Mouse (Mus musculus): ENCODE measurements around the gene Rasgef1b. TPM values are rescaled to one million over a fixed set of nuclear protein-coding genes. Genes with fewer than 3 reads are reported as not detected.

Rasgef1b gene
- total and polyA plus RNA-seq, 3 experiments = 0.17 to 0.26 (median 0.21) TPM

GRCm38 (mm10) chr5:99169836-99170235, 559.0 kb downstream of the Rasgef1b start:
- no peak for TF ChIP-seq RCOR1 (conservative IDR thresholded peaks at IDR 0.05; ENCODE audit: low read depth, low read length)
- TF ChIP-seq IRF4 (IDR thresholded peaks at IDR 0.05; ENCODE audit: low read depth, low read length) = no peak
- no peak for TF ChIP-seq CHD2 (IDR thresholded peaks at IDR 0.05; ENCODE audit: low read length)
- no peak for TF ChIP-seq NRF1 (IDR thresholded peaks at IDR 0.05; ENCODE audit: low read depth, low read length)
- no peak for TF ChIP-seq ZC3H11A (IDR thresholded peaks at IDR 0.05; ENCODE audit: low read depth, low read length)
- no peak for TF ChIP-seq CTCF (conservative IDR thresholded peaks at IDR 0.05 in 1 of 2, IDR thresholded peaks at IDR 0.05 in 1 of 2; ENCODE audit: low read depth in 2 of 2, low read length in 2 of 2)
- TF ChIP-seq MXI1 (IDR thresholded peaks at IDR 0.05; ENCODE audit: low read depth, low read length) = no peak
- no peak for TF ChIP-seq PAX5 (IDR thresholded peaks at IDR 0.05; ENCODE audit: low read length)
- TF ChIP-seq ETS1 (conservative IDR thresholded peaks at IDR 0.05; ENCODE audit: low read depth, low read length) = no peak
- no peak for TF ChIP-seq NELFE (IDR thresholded peaks at IDR 0.05; ENCODE audit: low read depth, low read length)
- no peak for TF ChIP-seq ZNF384 (IDR thresholded peaks at IDR 0.05; ENCODE audit: low read depth, low read length)
- TF ChIP-seq JUND (conservative IDR thresholded peaks at IDR 0.05; ENCODE audit: low read depth, low read length) = no peak
- TF ChIP-seq TBP (conservative IDR thresholded peaks at IDR 0.05; ENCODE audit: low read depth, low read length) = no peak
- TF ChIP-seq SMC3 (IDR thresholded peaks at IDR 0.05; ENCODE audit: low read depth, low read length) = no peak
- no peak for TF ChIP-seq MYC (IDR thresholded peaks at IDR 0.05; ENCODE audit: low read depth, low read length)
- TF ChIP-seq SIN3A (IDR thresholded peaks at IDR 0.05; ENCODE audit: low read length) = no peak
- no peak for TF ChIP-seq MAX (IDR thresholded peaks at IDR 0.05; ENCODE audit: low read length)
- no peak for TF ChIP-seq POLR2A (IDR thresholded peaks at IDR 0.05; ENCODE audit: low read depth, low read length)
- TF ChIP-seq ZMIZ1 (IDR thresholded peaks at IDR 0.05; ENCODE audit: low read depth, low read length) = no peak
- Histone ChIP-seq H3K4me3 (replicated peaks in 1 of 3; ENCODE audit: low read depth in 2 of 3, low read length in 2 of 3, poor library complexity in 1 of 3) (no peak overlapping the region), H3K9me3 (replicated peaks; ENCODE audit: low read length) (no peaks in the 10 kb centered on the region), H3K4me1 (ENCODE audit: control insufficient read depth in 1 of 2, insufficient read depth in 2 of 2) (no peaks in the 10 kb centered on the region), H3K27me3 (replicated peaks) (no peaks in the 10 kb centered on the region), H3K4me2 (ENCODE audit: insufficient read depth, low read depth, poor library complexity, severe bottlenecking) (no peak overlapping the region), H3K9ac (ENCODE audit: insufficient read depth, low read depth) (no peak overlapping the region), H3K27ac (ENCODE audit: insufficient read depth, low read depth) (no peak overlapping the region), H3K79me2 (replicated peaks; ENCODE audit: control insufficient read depth, extremely low read depth, insufficient read depth, poor library complexity, severe bottlenecking) (no peaks in the 10 kb centered on the region), H3K36me3 (replicated peaks in 1 of 2; ENCODE audit: control insufficient read depth in 1 of 2, insufficient read depth in 1 of 2, low read length in 1 of 2) (no peaks in the 10 kb centered on the region)
- dilution Hi-C loops (cut with MboI; ENCODE audit: extremely low pct_ligation_motif_present, extremely low pct_unique_long_range_greater_than_20kb, low sequenced_read_pairs) (no loop called here), in situ Hi-C loops (cut with MboI; ENCODE audit: low pct_ligation_motif_present, low pct_unique_long_range_greater_than_20kb, low sequenced_read_pairs) (loop anchor here (25.0 kb wide), 2 partner anchors 283 to 833 kb away; partner anchors contain the start of gene Cfap299)
- DNase-seq (ENCODE audit: extremely low read depth) = no peak

GRCm38 (mm10) chr5:99167767-99168166, 561.1 kb downstream of the Rasgef1b start:
- H3K4me3 ChIP-seq (replicated peaks in 1 of 3; ENCODE audit: low read depth in 2 of 3, low read length in 2 of 3, poor library complexity in 1 of 3) = no peak overlapping the region
- no peak for DNase-seq (ENCODE audit: extremely low read depth)
- H3K79me2 ChIP-seq (replicated peaks; ENCODE audit: control insufficient read depth, extremely low read depth, insufficient read depth, poor library complexity, severe bottlenecking) = no peaks in the 10 kb centered on the region
- no peaks in the 10 kb centered on the region for H3K4me1 ChIP-seq (ENCODE audit: control insufficient read depth in 1 of 2, insufficient read depth in 2 of 2)
- TF ChIP-seq E2F4 (IDR thresholded peaks at IDR 0.05; ENCODE audit: insufficient replicate concordance, low read depth, low read length) (no peak), BHLHE40 (IDR thresholded peaks at IDR 0.05; ENCODE audit: low read depth, low read length) (no peak), CTCF (conservative IDR thresholded peaks at IDR 0.05 in 1 of 2, IDR thresholded peaks at IDR 0.05 in 1 of 2; ENCODE audit: low read depth in 2 of 2, low read length in 2 of 2) (no peak), CHD1 (IDR thresholded peaks at IDR 0.05; ENCODE audit: low read depth, low read length) (no peak), MAFK (IDR thresholded peaks at IDR 0.05; ENCODE audit: insufficient replicate concordance, low read length) (no peak), NRF1 (IDR thresholded peaks at IDR 0.05; ENCODE audit: low read depth, low read length) (no peak), USF1 (IDR thresholded peaks at IDR 0.05; ENCODE audit: low read depth, low read length) (no peak), TCF12 (IDR thresholded peaks at IDR 0.05; ENCODE audit: low read depth, low read length) (no peak), POLR2A (IDR thresholded peaks at IDR 0.05; ENCODE audit: low read depth, low read length) (no peak), MEF2A (IDR thresholded peaks at IDR 0.05; ENCODE audit: borderline replicate concordance, low read depth, low read length) (no peak), USF2 (conservative IDR thresholded peaks at IDR 0.05; ENCODE audit: low read depth, low read length) (no peak), HCFC1 (IDR thresholded peaks at IDR 0.05; ENCODE audit: low read depth, low read length) (no peak), MXI1 (IDR thresholded peaks at IDR 0.05; ENCODE audit: low read depth, low read length) (no peak), ZMIZ1 (IDR thresholded peaks at IDR 0.05; ENCODE audit: low read depth, low read length) (no peak), SMC3 (IDR thresholded peaks at IDR 0.05; ENCODE audit: low read depth, low read length) (no peak), JUN (IDR thresholded peaks at IDR 0.05; ENCODE audit: insufficient read depth, low read depth, low read length) (no peak), SIN3A (IDR thresholded peaks at IDR 0.05; ENCODE audit: low read length) (no peak)
- in situ Hi-C loops (cut with MboI; ENCODE audit: low pct_ligation_motif_present, low pct_unique_long_range_greater_than_20kb, low sequenced_read_pairs) = loop anchor here (25.0 kb wide), 2 partner anchors 280 to 830 kb away; partner anchors contain the start of gene Cfap299
- no peaks in the 10 kb centered on the region for H3K36me3 ChIP-seq (replicated peaks in 1 of 2; ENCODE audit: control insufficient read depth in 1 of 2, insufficient read depth in 1 of 2, low read length in 1 of 2)
- H3K9ac ChIP-seq (ENCODE audit: insufficient read depth, low read depth) = no peak overlapping the region
- no peak overlapping the region for H3K4me2 ChIP-seq (ENCODE audit: insufficient read depth, low read depth, poor library complexity, severe bottlenecking)
- no peak overlapping the region for H3K27ac ChIP-seq (ENCODE audit: insufficient read depth, low read depth)
- H3K27me3 ChIP-seq (replicated peaks) = no peaks in the 10 kb centered on the region
- dilution Hi-C loops (cut with MboI; ENCODE audit: extremely low pct_ligation_motif_present, extremely low pct_unique_long_range_greater_than_20kb, low sequenced_read_pairs) = no loop called here
- no peaks in the 10 kb centered on the region for H3K9me3 ChIP-seq (replicated peaks; ENCODE audit: low read length)
